Mouse (Mus musculus) midbrain, postnatal 0 days (tissue): ENCODE results near the gene Stx7. TPM values are rescaled to one million over a fixed set of nuclear protein-coding genes. Genes with fewer than 3 reads are reported as not detected.
"Not testable (repeated sequence)": the region's sequence is repeated elsewhere in the genome, so short reads cannot be mapped to it uniquely, and the experiment has no call there.

Experiments
- ATAC-seq: fragments of 200-750 bp; cut with Nextera tagmentation; 2 replicates; pipeline ENCODE4 v1.8.0; 2017; ENCODE audit warnings: moderate number of reproducible peaks, mild to moderate bottlenecking, moderate TSS enrichment, moderate library complexity; ENCODE audit not compliant: low FRiP score
- DNase-seq: peaks from one replicate; pipeline ENCODE4 v3.0.0-alpha.2; 2015; ENCODE audit warnings: low spot score
- H3K27ac ChIP-seq: fragments of 300-500 bp; sonication (generic); 2 replicates; pipeline ENCODE4 v1.5.1; 2014; ENCODE audit warnings: low read depth, mild to moderate bottlenecking, low read length, mixed read lengths
- H3K27me3 ChIP-seq: fragments of 300-500 bp; sonication (generic); 2 replicates; pipeline ENCODE4 v1.6.1; 2014; ENCODE audit warnings: low read length, control low read depth, mixed read lengths; ENCODE audit not compliant: insufficient read depth
- H3K36me3 ChIP-seq: fragments of 300-500 bp; sonication (generic); 2 replicates; pipeline ENCODE4 v1.6.1; 2014; ENCODE audit warnings: low read length, control low read depth, mixed read lengths; ENCODE audit not compliant: insufficient read depth
- H3K4me1 ChIP-seq: fragments of 300-500 bp; sonication (generic); 2 replicates; pipeline ENCODE4 v1.6.1; 2014; ENCODE audit warnings: mild to moderate bottlenecking, control low read depth, antibody characterized with exemption, low read length, mixed read lengths; ENCODE audit not compliant: insufficient read depth
- H3K4me2 ChIP-seq: fragments of 300-500 bp; sonication (generic); 2 replicates; pipeline ENCODE4 v1.6.1; 2014; ENCODE audit warnings: low read depth, mild to moderate bottlenecking, low read length, mixed read lengths; ENCODE audit not compliant: poor library complexity, severe bottlenecking
- H3K4me3 ChIP-seq: fragments of 300-500 bp; sonication (generic); 2 replicates; pipeline ENCODE4 v1.5.1; 2014; ENCODE audit warnings: low read depth, mild to moderate bottlenecking, low read length, moderate library complexity
- H3K9ac ChIP-seq: fragments of 300-500 bp; sonication (generic); replicated peaks from 2 replicates; pipeline ENCODE4 v1.6.1; 2014; ENCODE audit warnings: mild to moderate bottlenecking, low read length, moderate library complexity, mixed read lengths; ENCODE audit not compliant: poor library complexity, severe bottlenecking
- H3K9me3 ChIP-seq: fragments of 300-500 bp; sonication (generic); 2 replicates; pipeline ENCODE4 v1.6.1; 2016; ENCODE audit warnings: low read length, control low read depth
- CTCF ChIP-seq: IDR thresholded peaks from 2 replicates; pipeline ENCODE4 v1.5.1; 2016; ENCODE audit warnings: antibody characterized with exemption, mild to moderate bottlenecking
- whole genome bisulfite sequencing: fragments of 180-500 bp; shearing (Covaris S2); extraction: QIAGEN DNeasy Blood & Tissue Kit; methylation state at CpG from one replicate; pipeline ENCODE4 v1.1.7; 2014; 5-methylcytosine and 5-hydroxymethylcytosine counted together
- polyA plus RNA-seq: library from polyadenylated mRNA; unstranded; fragments of >200 nt; fragmentation: Nextera tagmentation; extraction: Ambion mirVana; gene quantifications from 2 replicates; pipeline ENCODE4 v1.2.1, GENCODE M21; 2015
- total RNA-seq: library from RNA; depleted of rRNA; stranded (reverse); fragments of >200 nt; gene quantifications from 2 replicates; pipeline ENCODE4 v1.2.3, GENCODE M21; 2014; rRNA removed

Stx7 gene
- total RNA-seq = 144 and 180 TPM in 2 replicates
- polyA plus RNA-seq = 349 and 358 TPM in 2 replicates

- ATAC-seq (peak; percentile 98), DNase-seq (peak; percentile 97)
- Histone ChIP-seq H3K9ac (peak within 1 kb of the TSS; percentile 89), H3K4me3 (peak within 1 kb of the TSS; percentile 89), H3K27ac (peak within 1 kb of the TSS; percentile 77), H3K4me2 (peak within 1 kb of the TSS; percentile 54), H3K9me3 (no peaks in the 10 kb centered on the region), H3K4me1 (peaks cover 8% of the 10 kb centered on the region; the same call in 1 of the 2 replicates), H3K27me3 (no peaks in the 10 kb centered on the region), H3K36me3 (no peaks in the 10 kb centered on the region)
- no peak for TF ChIP-seq CTCF
- WGBS = under 1% methylated on average over 42 of the region's 45 CpGs
Observed at GRCm38 (mm10) chr10:24149135-24149781, at the start of gene Stx7. Stx7 (plus strand) TSS chr10:24149302.

- not testable (repeated sequence) for H3K27ac ChIP-seq, H3K9ac ChIP-seq, H3K9me3 ChIP-seq, DNase-seq, H3K4me3 ChIP-seq, H3K4me2 ChIP-seq, H3K4me1 ChIP-seq, H3K27me3 ChIP-seq, ATAC-seq, H3K36me3 ChIP-seq
- WGBS = 82% methylated on average over 1 of the region's 3 CpGs
Observed at GRCm38 (mm10) chr10:24101812-24102211, 47.3 kb upstream of the Stx7 start, which contains the start of gene Taar8c. Taar8c (minus strand) TSS chr10:24101912.

- not testable (repeated sequence) for H3K4me2 ChIP-seq, ATAC-seq, H3K9ac ChIP-seq, H3K4me3 ChIP-seq, H3K4me1 ChIP-seq, DNase-seq, H3K9me3 ChIP-seq, H3K27ac ChIP-seq, H3K36me3 ChIP-seq, H3K27me3 ChIP-seq
- 57% methylated on average over 1 of the region's 1 CpGs for WGBS
Observed at GRCm38 (mm10) chr10:24103299-24103698, 45.8 kb upstream of the Stx7 start.

- TF ChIP-seq CTCF = no peak
- Histone ChIP-seq H3K4me1 (no peaks in the 10 kb centered on the region), H3K4me3 (no peak overlapping the region), H3K9ac (no peak overlapping the region), H3K27ac (no peak overlapping the region), H3K4me2 (no peak overlapping the region), H3K36me3 (no peaks in the 10 kb centered on the region), H3K27me3 (no peaks in the 10 kb centered on the region), H3K9me3 (no peaks in the 10 kb centered on the region)
- WGBS = 66% methylated on average over 5 of the region's 5 CpGs
- DNase-seq = no peak
- ATAC-seq = no peak
Observed at GRCm38 (mm10) chr10:24107747-24108146, 41.4 kb upstream of the Stx7 start.

- Histone ChIP-seq H3K9ac (no peak overlapping the region), H3K4me2 (no peak overlapping the region), H3K27me3 (no peaks in the 10 kb centered on the region), H3K4me3 (no peak overlapping the region), H3K27ac (no peak overlapping the region), H3K9me3 (no peaks in the 10 kb centered on the region), H3K4me1 (no peaks in the 10 kb centered on the region), H3K36me3 (no peaks in the 10 kb centered on the region)
- no peak for DNase-seq
- 56% methylated on average over 3 of the region's 3 CpGs for WGBS
- no peak for TF ChIP-seq CTCF
- no peak for ATAC-seq
Observed at GRCm38 (mm10) chr10:24108236-24108635, 40.9 kb upstream of the Stx7 start.

GRCm38 (mm10) chr10:24109434-24109833 is 39.7 kb upstream of the Stx7 start, which contains the start of gene Taar9:
Taar9 (minus strand) TSS chr10:24109534.
- 84% methylated on average over 8 of the region's 8 CpGs for WGBS
- H3K27ac ChIP-seq, H3K9me3 ChIP-seq, H3K9ac ChIP-seq, H3K4me1 ChIP-seq, H3K4me3 ChIP-seq, H3K36me3 ChIP-seq, ATAC-seq, H3K4me2 ChIP-seq, DNase-seq, H3K27me3 ChIP-seq: not testable (repeated sequence)
